Mouse (Mus musculus): Measurements from ENCODE around the gene Gpr135. TPM values are rescaled to one million over a fixed set of nuclear protein-coding genes. Genes with fewer than 3 reads are reported as not detected.

Gpr135 gene
- total RNA-seq (2021) = 10 to 100 TPM; 11.1 to 12.8 TPM
- long read RNA-seq, transcript Gpr135-201 (1 exons, 3,150 nt) = major isoform, 22 of 22 reads
- long read RNA-seq, partial matches to known transcripts = 0 of 22 reads
- long read RNA-seq, other reads (novel, unspliced or antisense) = 0 of 22 reads

DNA sequence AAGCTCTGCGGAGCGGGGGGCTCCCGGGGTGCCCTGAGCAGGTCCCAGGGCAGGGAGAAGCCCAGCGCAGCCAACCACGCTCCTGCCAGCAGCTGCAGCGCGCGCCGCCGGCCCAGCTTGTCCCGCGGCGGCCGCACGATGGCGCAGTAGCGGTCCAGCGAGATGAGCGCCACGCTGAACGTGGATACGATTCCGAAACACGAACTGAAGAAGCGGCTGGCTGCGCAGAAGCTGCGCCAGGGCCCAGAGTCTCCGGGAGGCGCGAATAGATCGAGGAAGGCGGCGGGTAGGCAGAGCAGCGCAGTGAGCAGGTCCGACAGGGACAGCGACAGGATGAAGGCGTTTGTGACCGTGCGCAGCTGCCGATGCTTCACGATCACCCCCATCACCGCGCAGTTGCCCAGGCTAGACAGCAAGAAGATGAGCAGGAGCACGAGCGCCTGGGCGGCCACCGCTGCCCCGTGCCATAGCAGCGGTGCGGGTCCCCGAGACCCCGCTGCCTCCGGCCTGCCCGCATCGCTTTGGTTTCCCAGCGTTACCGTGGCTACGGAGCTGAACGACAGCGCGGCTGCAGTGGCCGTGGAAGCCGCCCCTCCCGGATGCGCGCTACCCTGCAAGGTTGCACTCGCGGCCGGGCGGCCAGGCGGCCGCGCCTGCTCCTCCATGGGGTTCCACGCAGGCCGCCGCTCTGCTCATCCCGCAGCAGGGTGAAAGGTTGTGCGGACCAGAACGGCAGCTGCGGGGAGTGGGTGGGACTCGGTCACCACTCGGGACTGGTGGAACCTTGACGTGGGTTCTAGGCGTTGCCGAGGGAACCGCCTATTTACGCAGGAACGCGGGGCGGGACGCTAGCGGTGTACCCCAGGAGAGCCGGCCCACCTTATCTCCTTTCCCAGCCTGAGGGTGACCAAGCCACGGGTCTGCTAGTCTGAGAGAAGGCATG, at the start of gene Gpr135:
Gene Gpr135, minus strand, starts transcription at position 799 of the 943 bp plus-strand sequence.
- peak; percentile 81 to 90 for DNase-seq (ENCODE audit: low spot score in 2 of 2)

DNA sequence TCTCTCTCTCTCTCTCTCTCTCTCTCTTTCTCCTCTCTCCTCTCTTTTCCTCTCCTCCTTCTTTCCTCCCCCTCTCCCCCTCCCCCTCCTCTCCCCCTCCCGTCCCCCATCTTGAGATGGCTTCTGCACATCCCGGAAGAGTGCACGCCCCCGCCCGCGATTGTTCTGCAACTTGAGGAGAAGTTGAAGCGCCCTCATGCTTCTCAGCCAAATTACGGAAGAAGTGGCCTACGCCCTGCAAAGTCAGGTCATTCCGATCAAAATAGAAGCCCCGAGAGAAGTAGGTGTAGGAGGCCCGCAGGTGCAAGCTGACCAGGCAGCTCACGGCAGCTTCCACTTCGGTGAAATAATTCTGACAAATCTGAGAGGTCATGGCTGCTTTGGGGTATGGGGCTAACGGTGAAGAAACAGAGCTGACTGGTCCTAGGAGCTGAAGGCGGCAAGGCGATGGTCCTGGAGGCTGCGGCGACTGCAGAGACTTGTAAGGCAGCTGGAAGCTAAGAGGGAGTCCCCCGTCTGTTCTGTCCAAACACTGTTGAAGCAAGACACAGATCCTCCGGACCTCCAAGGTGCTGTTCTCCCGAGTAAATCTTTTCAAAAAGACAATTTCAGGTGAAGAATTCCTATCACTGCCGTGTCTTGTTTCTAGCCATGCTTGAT, 44.9 kb upstream of the Gpr135 start:
- no peak for DNase-seq (ENCODE audit: low spot score in 2 of 2)

DNA sequence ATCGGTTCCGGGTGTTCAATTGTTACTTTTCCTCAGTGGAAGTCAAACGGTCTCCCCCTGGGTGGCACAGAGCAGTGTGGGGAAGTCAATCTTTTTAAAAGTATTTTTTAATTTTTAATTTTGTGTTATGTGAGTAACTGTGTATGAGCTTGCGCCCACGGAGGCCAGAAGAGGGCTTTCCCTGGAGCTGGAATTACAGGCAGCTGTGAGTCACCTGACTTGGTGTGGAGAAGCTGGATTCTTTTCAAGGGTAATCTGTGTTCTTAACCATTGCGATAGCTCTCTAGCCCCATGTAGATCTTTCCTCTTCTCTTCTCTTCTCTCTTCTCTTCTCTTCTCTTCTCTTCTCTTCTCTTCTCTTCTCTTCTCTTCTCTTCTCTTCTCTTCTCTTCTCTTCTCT, 44.2 kb upstream of the Gpr135 start:
- DNase-seq (ENCODE audit: low spot score in 2 of 2) = no peak

DNA sequence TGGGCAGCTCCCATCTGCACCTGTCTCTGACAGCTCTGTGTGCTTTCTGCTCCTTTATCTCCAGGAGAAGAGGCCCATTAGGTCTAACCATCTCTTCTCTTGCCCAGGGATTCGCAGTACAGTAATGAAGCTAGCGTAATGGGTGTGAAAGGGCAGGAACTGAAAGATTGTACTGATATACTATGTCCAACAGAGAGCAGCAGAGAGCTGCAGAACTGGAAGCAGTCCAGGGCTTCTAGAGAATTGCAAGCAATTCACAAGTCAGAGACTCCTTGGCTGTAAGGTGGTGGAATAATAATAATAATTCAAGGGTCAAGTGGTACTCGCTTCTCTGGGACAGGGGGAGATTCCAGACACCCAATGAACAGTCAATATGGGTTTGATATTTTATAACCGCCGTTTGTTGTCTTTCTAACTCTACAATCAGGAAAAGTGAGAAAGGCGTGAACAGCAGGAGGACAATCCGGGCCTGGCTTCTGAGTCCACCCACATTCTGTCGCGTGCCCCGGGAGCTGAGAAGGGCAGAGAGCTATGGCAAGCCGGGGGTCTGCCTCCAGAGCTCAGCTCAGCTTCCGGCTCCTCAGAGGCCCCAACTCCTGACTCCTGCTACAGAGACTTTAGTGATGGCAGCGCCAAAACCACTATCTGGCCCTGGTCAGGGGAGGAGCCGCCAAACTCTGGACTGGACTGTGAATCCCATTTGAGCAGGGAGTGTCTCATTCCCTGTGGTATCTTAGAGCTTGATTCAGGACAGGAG, 33.8 kb upstream of the Gpr135 start:
- peak; percentile 61 to 86 for DNase-seq (ENCODE audit: low spot score in 2 of 2)

DNA sequence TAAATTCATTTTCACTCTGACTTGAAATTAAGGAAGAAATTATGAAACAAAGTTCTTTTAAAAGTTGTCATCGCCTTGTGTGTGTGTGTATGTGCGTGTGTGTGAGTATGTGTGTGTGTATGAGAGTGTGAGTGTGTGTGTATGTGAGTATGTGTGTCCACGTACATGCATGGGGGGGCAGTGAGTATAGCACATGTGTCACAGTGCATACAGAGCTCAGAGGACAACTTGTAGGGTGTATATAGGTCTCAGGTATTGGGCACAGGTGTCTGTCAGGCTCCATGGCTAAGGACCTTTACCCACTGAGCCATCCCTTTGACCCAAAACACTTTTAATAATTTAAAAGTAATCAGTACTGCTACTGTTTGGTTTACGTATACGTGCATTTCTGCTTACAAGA, 33.1 kb upstream of the Gpr135 start:
- no peak for DNase-seq (ENCODE audit: low spot score in 2 of 2)

DNA sequence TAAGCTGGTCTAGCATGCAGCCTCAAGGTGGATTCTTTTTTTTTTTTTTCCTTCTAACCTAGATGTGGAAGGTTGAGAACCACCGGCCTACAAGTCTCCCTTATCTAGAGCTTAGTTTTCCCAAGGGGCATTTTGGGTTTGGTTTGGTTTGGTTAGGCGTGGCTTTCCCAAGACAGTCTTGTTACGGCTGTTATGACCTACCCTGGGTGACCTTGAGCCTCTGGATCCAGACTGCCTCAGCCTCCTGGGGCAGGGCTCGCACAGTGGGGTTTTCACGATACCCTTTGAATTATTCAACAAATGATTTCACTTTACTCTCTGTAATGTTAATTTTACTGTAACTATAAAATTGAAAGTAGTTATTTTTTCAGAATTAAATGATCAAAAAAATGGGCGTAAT, 31.9 kb upstream of the Gpr135 start:
- DNase-seq (ENCODE audit: low spot score in 2 of 2) = no peak

DNA sequence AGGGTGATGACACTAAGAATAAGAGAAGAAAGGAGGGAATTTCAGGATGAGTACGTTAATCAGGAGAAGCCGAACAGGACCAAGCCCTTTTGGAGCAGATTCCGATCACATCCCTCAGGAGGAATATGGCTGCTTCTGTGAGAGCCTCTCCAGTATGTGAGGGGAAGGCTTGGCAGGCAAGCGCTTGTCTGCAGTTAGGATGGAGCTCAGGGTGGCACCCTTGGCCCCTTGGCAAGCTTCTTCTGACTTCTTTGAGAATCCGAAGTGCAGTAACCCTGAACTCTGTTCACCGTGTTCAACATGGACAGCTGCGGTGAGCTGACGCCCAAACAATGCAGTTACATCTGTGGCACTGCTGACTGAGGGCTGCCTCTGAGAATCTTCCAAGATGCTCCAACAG, 26.0 kb upstream of the Gpr135 start:
- DNase-seq (ENCODE audit: low spot score in 2 of 2) = no peak

DNA sequence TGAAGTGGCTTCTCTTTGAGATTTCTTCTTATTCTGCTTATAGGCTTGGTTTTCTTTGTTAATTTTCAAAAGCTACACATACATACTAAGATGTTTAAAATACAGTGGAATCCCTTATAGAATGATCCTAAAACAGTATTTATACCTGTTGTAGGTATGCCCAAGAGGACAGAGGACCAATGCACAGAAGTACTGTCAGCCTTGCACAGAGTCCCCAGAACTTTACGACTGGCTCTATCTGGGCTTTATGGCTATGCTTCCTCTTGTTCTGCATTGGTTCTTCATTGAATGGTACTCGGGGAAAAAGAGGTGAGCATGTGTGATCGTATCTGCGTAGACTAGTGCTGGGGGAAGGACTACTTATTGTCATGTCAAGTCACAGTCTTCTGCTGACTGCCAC, 18.9 kb upstream of the Gpr135 start:
- DNase-seq (ENCODE audit: low spot score in 2 of 2) = no peak

DNA sequence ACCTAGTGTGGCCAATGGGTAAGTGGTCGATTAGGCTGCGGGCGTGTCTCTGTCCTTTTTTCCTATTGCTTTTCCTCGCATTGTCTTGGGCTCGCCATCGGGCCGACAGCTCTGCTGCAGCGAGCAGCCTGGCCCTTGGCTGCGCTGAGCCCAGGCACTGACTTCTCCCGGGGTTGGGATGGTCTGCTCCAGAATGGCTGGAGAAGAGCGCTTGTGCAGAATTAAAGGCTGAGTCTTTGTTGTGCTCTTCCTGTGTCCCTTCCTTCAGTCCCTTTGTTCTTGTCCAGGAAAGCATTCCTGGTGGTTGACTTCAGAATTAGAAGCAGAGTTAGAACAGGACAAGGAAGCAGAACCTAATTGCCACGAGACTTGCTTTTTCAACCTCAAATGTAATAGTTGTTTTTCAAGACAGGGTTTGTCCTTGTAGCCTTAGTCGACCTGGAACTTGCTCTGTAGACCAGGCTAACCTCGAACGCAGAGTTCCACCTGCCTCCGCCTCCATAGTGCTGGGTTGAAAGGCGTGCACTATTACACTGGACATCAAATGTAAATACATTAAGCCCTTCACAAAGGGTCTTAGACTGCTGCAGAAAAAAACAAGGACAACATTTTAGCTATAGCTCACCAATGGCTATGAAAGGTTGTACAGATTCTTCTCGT, 15.4 kb upstream of the Gpr135 start:
- peak in 1 of 2 experiments; percentile 19 for DNase-seq (ENCODE audit: low spot score in 2 of 2)

DNA sequence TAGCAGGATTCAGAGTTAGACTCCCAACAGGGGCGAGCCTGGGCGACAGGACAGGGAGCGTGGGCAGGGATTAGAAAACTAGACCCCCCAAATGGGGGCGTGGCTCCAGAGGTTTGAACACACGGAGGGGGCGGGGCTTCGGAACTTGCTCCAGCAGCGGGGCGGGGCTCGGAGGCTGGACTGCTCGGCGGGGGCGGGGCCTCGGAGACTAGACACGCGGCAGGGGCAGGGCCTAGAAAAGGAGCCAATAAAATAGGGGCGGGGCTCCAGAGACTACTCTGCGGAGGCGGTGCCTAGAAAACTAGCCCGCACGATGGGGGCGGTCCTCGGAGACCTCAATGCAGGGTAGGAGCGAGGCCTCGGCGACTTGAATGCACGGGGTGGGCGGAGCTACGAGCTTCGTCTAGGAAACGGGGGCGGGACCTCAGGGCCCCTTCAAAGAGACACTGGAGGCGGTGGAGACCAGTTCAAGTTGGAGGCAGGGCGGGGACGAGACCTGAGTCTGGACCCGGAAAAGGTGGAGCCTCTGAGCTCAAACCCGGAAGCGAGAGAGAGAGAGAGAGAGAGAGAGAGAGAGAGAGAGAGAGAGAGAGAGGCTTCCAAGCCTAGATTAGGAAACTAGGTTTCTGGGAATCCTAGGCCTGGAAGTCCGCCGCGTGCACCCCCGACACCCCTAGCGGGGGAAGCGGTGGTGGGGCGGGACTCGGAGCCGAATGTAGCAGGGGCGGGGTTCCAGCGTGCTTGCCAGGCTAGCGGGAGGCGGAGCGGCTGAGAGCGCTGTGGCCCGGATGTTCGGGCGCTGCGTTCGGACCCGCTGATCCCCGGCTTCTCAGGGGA, 14.6 kb upstream of the Gpr135 start, which contains the start of the genes L3hypdh and Jkamp:
Gene L3hypdh, minus strand, starts transcription at position 111 of the 837 bp plus-strand sequence.
Gene Jkamp, plus strand, starts transcription at position 261 of the 837 bp plus-strand sequence.
- DNase-seq (ENCODE audit: low spot score in 2 of 2) = peak; percentile 98 to 99

DNA sequence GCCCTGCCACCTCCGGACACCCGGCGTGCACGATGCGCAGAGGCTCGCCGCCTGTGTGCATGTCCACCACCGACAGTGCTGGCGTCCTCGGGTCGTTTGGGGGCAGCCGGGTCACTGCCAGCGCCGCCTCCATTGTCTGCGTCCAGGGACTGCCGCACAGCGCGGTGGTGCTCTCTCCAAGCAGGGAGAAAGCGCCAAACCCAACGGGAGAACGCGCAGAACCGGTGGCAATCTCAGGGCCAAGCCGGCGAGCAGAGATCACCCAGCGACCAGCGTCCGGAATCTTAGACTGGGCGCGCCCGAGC, 14.1 kb upstream of the Gpr135 start:
- no peak for DNase-seq (ENCODE audit: low spot score in 2 of 2)

DNA sequence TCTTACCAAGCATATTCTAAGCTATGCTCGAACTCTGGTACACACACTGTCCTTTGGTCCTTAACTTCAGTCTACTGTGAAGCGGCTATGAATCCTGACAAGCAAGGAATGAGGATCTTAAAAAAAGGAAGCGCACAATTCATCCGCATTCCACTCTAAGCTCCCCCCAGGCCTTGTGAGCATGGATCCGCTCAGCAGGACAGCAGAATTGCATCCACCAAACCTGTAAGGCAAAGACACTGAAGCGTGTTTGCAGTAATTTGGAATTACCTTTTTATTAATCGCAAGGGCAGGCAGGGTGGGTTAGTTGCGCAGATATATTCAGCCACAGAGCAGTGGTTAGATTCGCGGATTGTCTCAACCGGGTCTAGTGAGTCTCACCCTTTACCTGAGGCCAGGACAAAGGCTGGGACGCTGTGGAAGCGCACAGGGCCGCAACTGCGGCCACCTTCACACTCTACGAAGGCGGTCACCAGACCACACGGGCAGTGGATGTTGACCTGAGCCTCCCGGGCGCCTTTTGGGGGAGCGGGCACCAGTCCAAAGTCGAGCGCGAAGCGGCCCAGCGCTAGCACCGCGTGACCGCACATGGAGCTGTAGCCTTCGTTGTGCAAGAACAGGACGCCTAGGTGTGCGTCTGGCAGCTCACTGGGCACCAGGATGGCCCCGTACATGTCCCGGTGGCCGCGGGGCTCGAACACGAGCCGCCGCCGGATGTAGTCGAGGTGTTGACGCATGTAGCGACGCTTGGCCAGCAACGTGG, 13.5 kb upstream of the Gpr135 start:
- DNase-seq (ENCODE audit: low spot score in 2 of 2) = peak in 1 of 2 experiments; percentile 18

DNA sequence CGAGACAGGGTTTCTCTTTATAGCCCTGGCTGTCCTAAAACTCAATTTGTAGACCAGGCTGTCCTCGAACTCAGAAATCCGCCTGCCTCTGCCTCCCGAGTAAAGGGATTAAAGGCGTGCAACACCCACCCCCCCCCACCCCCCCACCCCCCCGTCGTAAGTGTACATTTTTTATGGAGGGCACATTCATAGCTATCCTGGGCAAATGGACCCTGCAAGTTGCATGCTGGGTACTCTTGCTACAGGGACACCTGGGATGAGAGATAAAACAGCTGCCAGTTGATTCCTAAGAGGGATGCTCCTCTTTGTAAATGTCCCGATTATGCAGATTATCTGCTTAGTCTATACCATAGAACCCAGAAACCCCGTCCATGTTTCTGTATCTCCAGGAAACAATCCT, 12.3 kb upstream of the Gpr135 start:
- DNase-seq (ENCODE audit: low spot score in 2 of 2) = no peak

DNA sequence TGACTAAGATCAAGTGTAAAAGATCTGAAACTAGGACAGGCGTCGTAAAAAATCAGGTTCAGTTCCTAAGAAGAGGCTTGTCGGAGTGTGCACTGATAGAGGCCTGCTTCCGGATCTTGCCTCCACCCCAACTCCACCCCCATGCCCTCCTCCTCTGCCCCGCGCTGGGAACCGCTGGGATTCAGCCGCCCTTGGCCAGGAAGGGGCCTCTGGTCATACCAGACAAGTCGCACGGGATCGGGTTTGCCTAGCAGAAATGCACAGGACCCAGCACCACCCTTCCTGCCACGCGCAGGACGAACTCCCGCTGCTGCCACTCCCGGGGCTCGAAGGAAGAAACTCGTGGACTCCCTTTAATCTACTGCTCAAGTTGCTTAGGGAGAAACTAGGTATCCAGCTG, 11.4 kb upstream of the Gpr135 start:
- no peak for DNase-seq (ENCODE audit: low spot score in 2 of 2)

DNA sequence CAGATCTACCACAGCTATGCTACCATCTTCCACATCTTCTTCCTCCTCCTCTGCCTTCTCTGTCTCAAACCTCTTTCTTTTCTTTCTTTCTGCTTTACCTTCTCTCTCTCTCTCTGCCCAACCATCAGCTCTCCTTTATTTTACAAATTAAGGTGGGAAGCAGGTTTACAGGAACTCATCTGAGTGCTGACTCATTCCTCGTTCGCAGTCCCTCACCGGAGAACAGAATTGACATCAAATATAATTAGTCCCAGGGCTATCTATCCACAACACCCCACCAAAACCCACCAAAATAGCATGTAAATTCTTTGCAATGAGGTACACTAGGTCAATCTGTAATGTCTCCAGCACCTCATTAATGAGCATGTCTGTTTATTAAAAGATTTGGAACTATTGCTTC, 11.0 kb upstream of the Gpr135 start:
- DNase-seq (ENCODE audit: low spot score in 2 of 2) = no peak

DNA sequence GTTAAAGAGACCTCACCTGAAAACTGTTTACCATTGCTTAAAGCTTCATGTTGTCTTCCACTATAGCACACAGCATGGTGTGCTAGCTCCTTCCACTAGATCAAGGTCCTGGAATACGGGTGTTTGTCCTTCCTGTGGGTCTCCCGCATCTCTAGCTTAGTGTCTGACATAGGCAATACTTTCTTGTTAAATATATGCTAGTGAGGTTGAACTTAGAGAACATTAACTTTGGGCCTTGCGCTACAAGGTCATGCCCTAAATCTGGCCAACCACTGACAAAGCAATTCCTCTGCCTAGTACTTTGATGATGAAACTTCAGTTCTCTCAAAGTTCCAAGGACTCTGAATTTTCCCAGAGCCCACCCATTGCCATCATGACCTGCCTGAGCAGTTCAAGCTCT, 7.3 kb upstream of the Gpr135 start:
- DNase-seq (ENCODE audit: low spot score in 2 of 2) = no peak

DNA sequence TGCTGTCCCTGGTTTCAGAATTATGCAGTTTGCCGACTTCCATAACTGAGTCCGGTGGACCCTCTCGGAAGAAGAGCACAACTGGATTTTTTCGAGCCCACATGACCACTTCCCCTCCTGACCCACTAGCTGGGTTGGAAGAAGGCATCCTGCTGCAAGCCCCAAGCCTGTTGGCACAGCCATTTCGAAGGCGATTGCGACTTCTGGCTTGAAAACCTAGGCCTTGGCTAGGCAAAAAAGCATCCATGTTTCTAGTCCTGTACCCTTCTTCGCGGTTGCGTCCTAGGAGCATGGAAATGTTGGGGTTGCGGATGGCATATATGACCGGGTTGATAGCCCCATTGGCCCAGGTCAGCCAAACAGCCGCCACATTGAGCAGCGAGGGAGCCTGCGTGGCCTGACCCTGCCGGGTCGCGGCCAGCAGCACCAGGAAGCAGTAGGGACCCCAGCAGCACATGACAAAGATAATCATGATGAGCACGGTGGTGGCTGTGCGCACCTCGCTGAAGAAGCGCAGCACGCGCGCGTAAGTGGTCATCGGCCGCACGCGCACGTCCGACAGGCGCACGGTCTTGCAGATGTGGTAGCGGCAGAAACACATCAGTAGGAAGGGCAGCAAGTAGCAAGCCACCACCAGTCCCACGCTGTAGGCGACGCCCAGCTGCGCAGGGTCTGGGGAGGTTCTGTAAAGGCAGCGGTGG, 1.1 kb downstream of the Gpr135 start:
- peak in 1 of 2 experiments; percentile 26 for DNase-seq (ENCODE audit: low spot score in 2 of 2)

DNA sequence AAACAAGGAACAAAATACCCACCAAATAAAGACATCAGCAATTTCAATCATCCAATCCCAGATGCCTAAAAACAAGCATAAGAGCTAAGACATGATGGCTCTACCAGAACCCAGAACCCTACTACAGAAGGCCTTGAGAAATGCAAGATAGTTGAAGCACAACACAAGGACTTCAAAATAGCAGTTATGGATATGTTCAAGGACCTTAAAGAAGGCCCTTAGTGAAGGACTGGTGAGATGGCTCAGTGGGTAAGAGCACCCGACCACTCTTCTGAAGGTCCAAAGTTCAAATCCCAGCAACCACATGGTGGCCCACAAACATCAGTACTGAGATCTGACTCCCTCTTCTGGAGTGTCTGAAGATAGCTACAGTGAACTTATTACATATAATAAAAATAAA, 13.1 kb downstream of the Gpr135 start:
- DNase-seq (ENCODE audit: low spot score in 2 of 2) = no peak

DNA sequence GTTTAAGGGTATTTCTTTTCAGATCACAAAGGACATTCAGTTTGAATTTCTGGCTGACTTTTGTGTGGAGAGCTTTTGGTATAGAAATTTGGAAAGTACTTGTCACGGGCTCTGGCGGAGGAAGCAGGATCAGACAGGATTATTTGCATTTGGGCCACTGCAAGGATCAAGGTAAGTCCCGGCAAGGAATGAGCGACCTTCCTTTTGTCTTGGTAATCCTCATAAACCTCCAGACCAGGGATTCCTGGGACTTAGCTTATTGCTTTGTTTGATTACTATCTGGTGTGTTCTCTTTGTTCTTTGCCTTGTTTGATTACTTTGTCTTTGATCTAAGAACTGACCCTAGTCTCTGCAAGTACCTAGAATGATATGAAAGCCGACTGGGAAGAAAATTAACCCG, 17.1 kb downstream of the Gpr135 start:
- DNase-seq (ENCODE audit: low spot score in 2 of 2) = no peak
